Mouse (Mus musculus) lung, embryonic 16.5 days (tissue): ENCODE results near the gene BC005624. TPM values are rescaled to one million over a fixed set of nuclear protein-coding genes. Genes with fewer than 3 reads are reported as not detected.
"Not testable (repeated sequence)": the region's sequence is repeated elsewhere in the genome, so short reads cannot be mapped to it uniquely, and the experiment has no call there.

Experiments used
- ATAC-seq: fragments of 200-750 bp; cut with Nextera tagmentation; 2 replicates; pipeline ENCODE4 v1.8.0; 2017; ENCODE audit warnings: low read depth, mild to moderate bottlenecking, moderate library complexity
- H3K27ac ChIP-seq: fragments of 300-500 bp; sonication (generic); 2 replicates; pipeline ENCODE4 v1.5.1; 2014; ENCODE audit warnings: mild to moderate bottlenecking, control low read depth, low read length
- H3K27me3 ChIP-seq: fragments of 300-500 bp; sonication (generic); 2 replicates; pipeline ENCODE4 v1.6.1; 2014; ENCODE audit warnings: low read depth, low read length, mixed read lengths; ENCODE audit not compliant: control insufficient read depth, insufficient read depth
- H3K36me3 ChIP-seq: fragments of 300-500 bp; sonication (generic); 2 replicates; pipeline ENCODE4 v1.6.1; 2014; ENCODE audit warnings: low read length; ENCODE audit not compliant: control insufficient read depth, insufficient read depth
- H3K4me1 ChIP-seq: fragments of 300-500 bp; sonication (generic); replicated peaks from 2 replicates; pipeline ENCODE4 v1.6.1; 2014; ENCODE audit warnings: low read length, mixed read lengths; ENCODE audit not compliant: control insufficient read depth, insufficient read depth
- H3K4me2 ChIP-seq: fragments of 300-500 bp; sonication (generic); 2 replicates; pipeline ENCODE4 v1.6.1; 2014; ENCODE audit warnings: low read depth, low read length, control low read depth
- H3K4me3 ChIP-seq: fragments of 300-500 bp; sonication (generic); 2 replicates; pipeline ENCODE4 v1.5.1; 2014; ENCODE audit warnings: mild to moderate bottlenecking, low read length, control low read depth
- H3K9ac ChIP-seq: fragments of 300-500 bp; sonication (generic); 2 replicates; pipeline ENCODE4 v1.6.1; 2014; ENCODE audit warnings: low read length, control low read depth
- H3K9me3 ChIP-seq: fragments of 300-500 bp; sonication (generic); 2 replicates; pipeline ENCODE4 v1.6.1; 2016; ENCODE audit warnings: low read length; ENCODE audit not compliant: control insufficient read depth
- WGBS: fragments of 180-500 bp; shearing (Covaris S2); extraction: QIAGEN DNeasy Blood & Tissue Kit; methylation state at CpG from one replicate; pipeline ENCODE4 v1.1.7; 2014; 5-methylcytosine and 5-hydroxymethylcytosine counted together
- polyA plus RNA-seq: library from polyadenylated mRNA; unstranded; fragments of >200 nt; fragmentation: Nextera tagmentation; extraction: Ambion mirVana; gene quantifications from 2 replicates; pipeline ENCODE4 v1.2.1, GENCODE M21; 2015

BC005624 gene
- polyA plus RNA-seq, 1 experiment from 2014 or later, result 58.9 TPM

DNA sequence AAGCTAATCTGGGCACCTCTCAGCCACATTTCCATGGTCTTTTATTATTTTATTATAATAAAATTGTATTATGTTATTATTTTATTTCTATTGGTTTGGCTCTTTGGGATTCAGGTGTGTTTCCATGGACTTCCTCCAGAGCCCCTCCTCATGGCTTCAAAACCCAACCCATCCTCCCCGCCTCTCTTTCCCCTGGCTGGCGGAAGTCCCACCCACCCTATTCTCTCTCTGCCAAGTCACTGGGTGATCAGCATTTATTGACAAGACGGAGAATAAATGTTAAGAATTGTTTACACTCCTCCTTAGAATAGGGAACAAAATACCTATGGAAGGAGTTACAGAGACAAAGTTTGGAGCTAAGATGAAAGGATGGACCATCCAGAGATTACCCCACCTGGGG is 45.2 kb downstream of the BC005624 start:
- H3K36me3 ChIP-seq, result no peaks in the 10 kb centered on the region
- no peak overlapping the region for H3K9ac ChIP-seq
- H3K4me1 ChIP-seq, result no peaks in the 10 kb centered on the region; the same call in 1 of the 2 replicates
- H3K27ac ChIP-seq, result no peak overlapping the region
- H3K4me2 ChIP-seq, result no peak overlapping the region
- ATAC-seq, result no peak
- no peaks in the 10 kb centered on the region for H3K27me3 ChIP-seq
- no peak overlapping the region for H3K4me3 ChIP-seq
- H3K9me3 ChIP-seq, result no peaks in the 10 kb centered on the region
- WGBS, result 74% methylated on average over 3 of the region's 3 CpGs

DNA sequence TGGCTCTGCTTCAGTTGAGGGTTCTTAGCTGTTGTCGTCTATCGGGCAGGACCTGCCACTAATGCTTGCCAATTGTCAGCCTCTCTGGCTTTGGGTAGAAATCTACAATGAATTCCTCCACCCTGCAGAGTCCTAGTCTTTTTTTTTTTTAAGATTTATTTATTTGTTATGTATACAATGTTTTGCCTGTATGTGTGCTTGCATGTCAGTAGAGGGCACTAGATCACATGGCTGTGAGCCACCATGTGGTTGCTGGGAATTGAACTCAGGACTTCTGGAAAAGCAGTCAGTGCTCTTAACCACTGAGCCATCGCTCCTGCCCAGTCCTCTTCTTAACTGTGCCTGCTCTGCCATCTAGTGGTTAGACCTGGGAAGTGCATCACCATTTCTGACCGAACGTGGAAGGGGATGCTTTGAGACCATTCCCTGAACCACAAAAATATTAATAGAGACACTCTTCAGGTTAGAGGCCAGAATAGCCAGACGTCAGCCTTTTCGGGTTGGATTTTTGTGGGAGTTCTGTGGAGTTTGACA is 48.0 kb downstream of the BC005624 start:
- Histone ChIP-seq H3K9ac (no peak overlapping the region), H3K4me2 (no peak overlapping the region), H3K9me3 (no peaks in the 10 kb centered on the region), H3K4me1 (peaks cover 5% of the 10 kb centered on the region; the same call in 1 of the 2 replicates), H3K36me3 (no peaks in the 10 kb centered on the region), H3K27me3 (no peaks in the 10 kb centered on the region), H3K27ac (no peak overlapping the region), H3K4me3 (no peak overlapping the region)
- 15% methylated on average over 7 of the region's 7 CpGs for WGBS
- ATAC-seq, result no peak

DNA sequence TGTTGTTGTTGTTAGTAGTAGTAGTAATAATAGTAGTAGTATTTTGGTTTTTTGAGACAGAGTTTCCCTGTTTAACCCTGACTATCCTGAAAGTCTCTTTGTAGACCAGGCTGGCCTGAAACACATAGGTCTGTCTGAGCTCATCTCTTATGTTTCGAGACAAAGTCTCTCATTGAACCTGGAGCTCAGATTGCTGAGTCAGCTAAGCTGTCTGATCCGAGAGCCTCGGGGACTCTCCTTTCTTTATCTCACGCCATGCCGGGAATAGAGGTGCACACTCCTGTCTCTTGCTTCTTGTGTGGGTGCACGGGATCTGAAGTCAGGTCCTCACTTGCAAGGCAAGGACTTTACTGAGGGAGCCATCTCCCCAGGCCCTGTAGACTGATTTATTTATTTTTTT is 49.0 kb downstream of the BC005624 start:
- H3K4me1 ChIP-seq, result peaks cover 12% of the 10 kb centered on the region
- H3K36me3 ChIP-seq, result no peaks in the 10 kb centered on the region
- whole genome bisulfite sequencing, result 54% methylated on average over 6 of the region's 6 CpGs
- H3K9me3 ChIP-seq, result no peaks in the 10 kb centered on the region
- no peak overlapping the region for H3K9ac ChIP-seq
- H3K4me3 ChIP-seq, result no peak overlapping the region
- no peaks in the 10 kb centered on the region for H3K27me3 ChIP-seq
- no peak overlapping the region for H3K4me2 ChIP-seq
- no peak overlapping the region for H3K27ac ChIP-seq
- ATAC-seq, result no peak

DNA sequence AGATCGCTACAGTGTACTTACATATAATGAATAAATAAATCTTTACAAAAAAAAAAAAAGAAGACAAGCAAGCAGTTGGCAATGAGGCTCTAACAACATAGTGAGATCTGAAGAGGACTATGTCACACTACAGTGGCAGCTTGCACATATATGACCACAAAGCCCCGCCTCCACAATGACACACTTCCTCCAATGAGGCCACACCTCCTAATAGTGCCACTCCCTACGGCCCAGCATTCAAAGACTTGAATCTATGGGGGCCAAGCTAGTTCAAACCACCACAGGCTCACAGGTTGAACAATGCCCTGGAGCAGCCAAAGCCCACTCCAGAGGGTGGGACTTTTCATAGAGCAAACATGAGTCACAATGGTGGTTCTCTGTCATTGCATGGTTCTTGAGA is 50.1 kb downstream of the BC005624 start:
- Histone ChIP-seq H3K4me3 (no peak overlapping the region), H3K4me2 (no peak overlapping the region), H3K36me3 (no peaks in the 10 kb centered on the region), H3K9me3 (no peaks in the 10 kb centered on the region), H3K27me3 (no peaks in the 10 kb centered on the region), H3K4me1 (peaks cover 22% of the 10 kb centered on the region), H3K27ac (no peak overlapping the region), H3K9ac (no peak overlapping the region)
- WGBS, result 74% methylated on average over 3 of the region's 3 CpGs
- no peak for ATAC-seq

DNA sequence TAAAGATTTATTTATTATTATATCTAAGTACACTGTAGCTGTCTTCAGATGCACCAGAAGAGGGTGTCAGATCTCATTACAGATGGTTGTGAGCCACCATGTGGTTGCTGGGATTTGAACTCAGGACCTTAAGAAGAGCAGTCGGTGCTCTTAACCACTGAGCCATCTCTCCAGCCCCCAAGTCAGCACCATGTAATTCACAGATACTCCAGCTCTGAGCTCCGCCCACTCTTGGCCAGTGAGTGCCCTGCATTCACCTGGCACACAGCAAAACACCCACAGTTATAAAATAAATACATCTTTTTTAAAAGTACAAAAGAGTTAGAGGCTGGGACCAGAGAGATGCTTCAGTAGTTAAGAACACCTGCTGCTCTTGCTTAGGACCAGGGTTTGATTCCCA is 51.2 kb downstream of the BC005624 start:
- H3K4me2 ChIP-seq, H3K4me3 ChIP-seq, H3K9me3 ChIP-seq, H3K9ac ChIP-seq, ATAC-seq, H3K27ac ChIP-seq, H3K27me3 ChIP-seq, H3K36me3 ChIP-seq: not testable (repeated sequence)
- WGBS, result 87% methylated on average over 2 of the region's 2 CpGs
- H3K4me1 ChIP-seq, result peaks cover 23% of the 10 kb centered on the region

DNA sequence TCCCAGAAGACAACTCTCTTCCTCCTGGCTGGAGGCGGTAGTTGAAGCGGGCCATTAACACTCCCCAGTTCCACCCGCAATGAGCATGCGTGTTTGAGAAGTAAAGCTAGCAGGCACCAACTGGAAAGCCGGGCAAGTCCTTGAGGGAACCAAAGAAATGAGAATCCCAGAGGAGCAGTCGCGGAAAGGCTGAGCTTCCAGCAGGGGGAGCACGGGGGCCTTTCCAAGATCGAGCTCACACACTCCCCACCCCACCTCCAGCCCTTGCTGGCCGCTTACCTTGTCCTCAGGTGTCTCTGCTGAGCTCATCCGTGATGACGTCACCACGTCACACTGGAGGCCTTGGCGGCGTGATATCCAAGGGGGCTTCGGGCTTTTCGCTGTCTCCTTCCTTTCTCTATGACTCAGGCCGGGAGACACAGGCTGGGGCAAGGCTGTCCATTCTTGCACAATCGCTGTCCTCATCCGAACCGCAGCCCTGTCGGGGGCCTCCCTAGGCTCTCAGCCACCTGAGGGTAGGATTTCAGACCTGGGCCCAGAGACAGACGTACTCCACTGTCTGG is 52.4 kb downstream of the BC005624 start, which contains the start of gene Ptges:
Gene Ptges (minus strand): TSS at position 381 of the 563 bp plus-strand sequence.
- under 1% methylated on average over 23 of the region's 23 CpGs for WGBS
- Histone ChIP-seq H3K36me3 (no peaks in the 10 kb centered on the region), H3K4me2 (peak within 1 kb of the TSS; percentile 64), H3K9ac (peak within 1 kb of the TSS; percentile 61), H3K4me1 (peaks cover 24% of the 10 kb centered on the region), H3K27ac (peak within 1 kb of the TSS; percentile 96), H3K4me3 (peak within 1 kb of the TSS; percentile 44), H3K9me3 (no peaks in the 10 kb centered on the region), H3K27me3 (no peaks in the 10 kb centered on the region)
- ATAC-seq, result peak; percentile 15; the same call in 1 of the 2 replicates

DNA sequence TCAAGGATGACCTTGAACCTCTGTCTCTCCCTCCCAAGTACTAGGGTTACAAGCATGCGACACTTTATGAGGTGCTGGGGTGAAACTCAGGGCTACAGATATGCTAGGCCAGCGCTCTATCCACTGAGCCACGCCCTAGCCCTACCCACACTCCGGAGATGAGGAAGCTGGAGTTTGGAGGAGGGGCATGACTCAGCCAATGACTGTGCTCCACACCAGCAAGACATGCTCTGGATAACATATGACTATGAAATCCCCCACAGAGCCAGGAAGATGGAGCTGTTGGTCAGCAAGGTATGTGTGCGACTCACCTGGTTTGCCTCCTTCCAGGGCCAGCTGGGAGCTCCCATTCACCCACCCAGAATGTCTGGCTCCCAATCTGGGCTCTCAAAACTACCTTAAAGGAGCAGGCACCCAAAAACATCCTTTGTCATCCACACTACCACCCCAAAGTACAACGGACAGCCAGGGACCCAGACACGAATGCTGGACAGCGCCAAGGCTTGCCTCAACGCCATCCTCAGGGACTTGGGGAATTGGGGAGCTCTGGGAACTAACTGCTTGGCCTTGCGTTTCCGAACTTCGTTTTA is 53.0 kb downstream of the BC005624 start:
- peak overlapping the region; percentile 96 for H3K27ac ChIP-seq
- H3K4me2 ChIP-seq, result peak overlapping the region; percentile 64
- 23% methylated on average over 12 of the region's 12 CpGs for WGBS
- H3K9me3 ChIP-seq, result no peaks in the 10 kb centered on the region
- no peaks in the 10 kb centered on the region for H3K27me3 ChIP-seq
- H3K9ac ChIP-seq, result no peak overlapping the region; the same call in 1 of the 2 replicates
- H3K4me1 ChIP-seq, result peaks cover 24% of the 10 kb centered on the region
- ATAC-seq, result no peak
- no peaks in the 10 kb centered on the region for H3K36me3 ChIP-seq
- peak overlapping the region; percentile 44 for H3K4me3 ChIP-seq

DNA sequence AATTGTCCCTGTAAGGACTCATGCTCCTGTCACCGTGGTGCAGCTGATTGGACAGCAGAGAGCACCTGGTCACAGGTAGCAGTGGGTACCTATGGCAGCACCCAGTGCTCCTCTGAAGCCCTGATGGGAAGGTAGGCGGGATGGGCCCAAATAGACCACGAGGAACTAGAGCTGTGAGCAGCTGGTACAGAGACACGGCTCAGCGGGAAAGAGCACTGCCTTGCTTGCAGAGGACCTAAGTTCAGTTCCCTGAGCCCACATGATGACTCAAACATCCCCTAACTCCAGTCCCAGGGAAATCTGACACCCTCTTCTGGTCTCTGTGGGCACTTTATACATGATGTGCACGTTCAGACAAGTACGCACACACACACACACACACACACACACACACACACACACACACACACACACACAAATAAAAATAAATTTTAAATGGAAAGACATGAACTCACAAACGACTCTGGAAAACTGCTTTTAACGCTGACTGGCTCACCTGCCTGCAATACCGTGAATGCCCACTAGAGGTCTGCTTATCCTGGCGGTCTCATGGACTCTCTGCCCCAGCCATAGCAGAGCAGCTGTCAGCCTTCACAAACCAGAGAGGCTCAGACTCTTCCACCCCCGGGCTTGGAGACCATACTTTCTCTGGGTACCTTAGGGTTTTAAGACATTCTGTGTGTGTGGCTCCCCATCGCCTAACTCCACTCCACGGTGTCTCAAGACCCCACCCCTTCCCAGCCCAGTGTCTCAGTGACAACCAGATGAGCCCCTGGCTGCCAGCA is 54.0 kb downstream of the BC005624 start:
- Histone ChIP-seq H3K4me1 (peaks cover 24% of the 10 kb centered on the region), H3K27ac (peak overlapping the region; percentile 96), H3K27me3 (no peaks in the 10 kb centered on the region), H3K9me3 (no peaks in the 10 kb centered on the region), H3K4me2 (0 out of 2 replicates have a peak overlapping the region, but pooled peaks have one; percentile 1), H3K9ac (no peak overlapping the region), H3K36me3 (no peaks in the 10 kb centered on the region), H3K4me3 (no peak overlapping the region)
- 17% methylated on average over 14 of the region's 14 CpGs for WGBS
- peak; percentile 48 for ATAC-seq
